Mouse (Mus musculus) cerebellum, postnatal 10 days (tissue): Measurements from ENCODE around the gene Mgam.
A peak's percentile ranks its signal among the peaks of the same experiment; 100 is the strongest.
"Not testable (repeated sequence)": the region's sequence is repeated elsewhere in the genome, so short reads cannot be mapped to it uniquely, and the experiment has no call there.

Experiments used
- DNase-seq, 2 experiments: peaks; one replicate each; pipeline ENCODE4 v3.0.0; 2021; ENCODE audit warnings: mixed read lengths in 2 of 2

Mgam gene

GRCm38 (mm10) chr6:40628406-40629000 is at the start of gene Mgam:
TSS of gene Mgam (plus strand) at chr6:40628831.
- no peak for DNase-seq

GRCm38 (mm10) chr6:40584336-40584735 is 44.3 kb upstream of the Mgam start:
- DNase-seq = peak in 1 of 2 experiments; percentile 13

- DNase-seq = no peak
Observed at GRCm38 (mm10) chr6:40585645-40586044, 43.0 kb upstream of the Mgam start, which contains the start of gene Clec5a. TSS of gene Clec5a (minus strand) at chr6:40585821.

DNA sequence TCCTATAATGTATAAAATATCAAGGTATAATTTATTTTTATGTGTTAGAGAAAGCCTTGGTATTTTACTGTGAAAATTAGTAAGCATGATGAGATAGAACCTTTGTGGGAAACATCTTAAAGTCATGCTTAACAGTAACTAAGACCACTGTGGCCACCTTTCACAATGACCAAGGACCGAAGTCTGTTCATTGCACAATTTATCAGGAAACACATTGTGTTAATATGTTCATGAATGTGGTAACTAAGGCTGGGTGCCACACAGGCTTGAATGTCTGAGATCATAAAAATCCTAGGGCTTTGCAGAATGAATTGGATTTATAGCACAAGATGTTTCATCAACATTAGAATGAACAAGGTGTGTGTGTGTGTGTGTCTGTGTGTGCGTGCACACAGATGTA is 40.3 kb upstream of the Mgam start:
- DNase-seq = no peak

DNA sequence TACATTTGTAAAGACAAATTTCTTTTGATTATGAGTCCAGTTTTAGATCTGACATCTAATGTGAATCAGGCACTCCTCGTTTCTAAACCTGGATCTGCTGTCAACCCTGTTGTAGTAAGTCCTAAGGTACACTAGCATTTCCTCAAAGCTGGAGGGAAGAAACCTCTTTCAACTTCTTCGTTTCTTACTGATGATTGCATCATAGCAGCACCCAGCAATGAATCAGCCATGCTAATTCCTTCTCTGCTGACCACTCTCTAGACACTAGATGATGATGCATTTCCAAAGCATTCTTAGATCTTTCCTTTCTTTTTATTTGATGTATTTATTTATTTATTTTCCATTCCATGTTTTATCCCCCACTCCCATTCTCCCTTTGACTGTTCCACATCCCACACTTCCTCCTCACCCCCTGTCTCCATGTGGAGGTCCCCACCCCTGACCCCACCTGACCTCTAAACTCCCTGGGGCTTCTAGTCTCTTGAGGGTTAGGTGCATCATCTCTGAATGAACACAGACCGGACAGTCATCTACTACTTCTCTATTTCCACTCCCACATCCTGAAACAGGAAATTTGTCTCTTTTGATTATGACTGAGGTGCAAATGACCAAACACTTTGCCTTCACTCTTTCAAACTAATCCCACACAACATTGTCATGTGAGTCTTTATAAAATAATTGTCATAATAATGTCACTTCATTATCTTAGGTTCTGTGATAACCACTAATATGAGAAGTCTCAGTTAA is 33.7 kb upstream of the Mgam start:
- DNase-seq = no peak

GRCm38 (mm10) chr6:40598546-40598945 is 30.1 kb upstream of the Mgam start:
- peak; percentile 10 to 19 for DNase-seq

- peak; percentile 73 for DNase-seq
Observed at GRCm38 (mm10) chr6:40607431-40607830, 21.2 kb upstream of the Mgam start.

- peak; percentile 49 to 62 for DNase-seq
Observed at GRCm38 (mm10) chr6:40610244-40610643, 18.4 kb upstream of the Mgam start.

DNA sequence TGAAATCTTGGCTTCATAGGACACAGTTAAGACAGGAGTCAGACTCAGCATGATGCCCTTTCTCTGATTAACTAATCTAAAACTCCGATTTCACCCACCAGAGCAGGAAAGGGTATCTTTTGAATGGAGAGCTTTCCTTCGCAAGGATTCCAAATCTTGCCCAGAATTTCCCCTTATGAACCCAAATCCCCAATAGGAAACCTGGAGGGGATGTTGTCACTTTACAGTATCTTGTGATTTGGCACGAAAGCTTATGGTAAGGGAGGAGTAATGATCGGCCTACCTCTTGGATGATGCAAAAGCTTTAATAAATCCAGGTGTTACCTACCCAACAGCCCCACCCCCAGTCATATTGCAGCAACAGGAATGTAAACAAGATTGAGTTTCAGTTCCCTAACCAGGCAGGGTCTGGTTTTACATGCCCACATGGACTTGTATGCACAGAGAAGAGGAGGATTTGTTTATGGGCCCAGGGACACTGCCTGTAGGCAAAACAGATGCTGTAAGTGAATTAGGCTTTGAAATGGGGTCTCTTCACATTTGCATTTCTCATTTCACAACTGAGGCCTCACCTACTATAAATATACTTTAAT is 15.3 kb upstream of the Mgam start, which contains the start of gene Tas2r138:
TSS of gene Tas2r138 (minus strand) at position 51 of the 593 bp plus-strand sequence.
- DNase-seq = no peak

GRCm38 (mm10) chr6:40617965-40618364 is 10.7 kb upstream of the Mgam start:
- peak; percentile 85 to 88 for DNase-seq

DNA sequence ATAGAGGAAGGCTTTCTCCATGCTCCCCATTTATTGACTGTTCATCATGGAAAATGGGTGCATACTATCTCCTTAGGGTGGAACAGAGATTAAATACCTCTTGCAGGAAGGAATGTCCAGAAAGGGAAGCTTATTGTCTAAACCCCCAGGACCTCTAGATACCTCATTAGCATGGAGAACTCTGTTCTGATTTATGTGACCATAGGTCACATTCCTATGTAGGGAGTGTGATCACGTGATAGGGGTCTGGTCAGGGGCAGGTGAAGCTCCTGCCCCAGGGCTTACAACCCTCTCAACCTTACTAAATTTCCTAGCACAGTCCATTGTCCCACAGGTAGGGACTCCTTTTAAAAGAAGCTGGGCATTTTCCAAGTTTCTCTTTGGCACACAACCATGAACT is 2.5 kb upstream of the Mgam start:
- DNase-seq = no peak

- DNase-seq = no peak
Observed at GRCm38 (mm10) chr6:40634640-40635071, 6.0 kb downstream of the Mgam start.

- no peak for DNase-seq
Observed at GRCm38 (mm10) chr6:40635559-40635958, 6.9 kb downstream of the Mgam start.

DNA sequence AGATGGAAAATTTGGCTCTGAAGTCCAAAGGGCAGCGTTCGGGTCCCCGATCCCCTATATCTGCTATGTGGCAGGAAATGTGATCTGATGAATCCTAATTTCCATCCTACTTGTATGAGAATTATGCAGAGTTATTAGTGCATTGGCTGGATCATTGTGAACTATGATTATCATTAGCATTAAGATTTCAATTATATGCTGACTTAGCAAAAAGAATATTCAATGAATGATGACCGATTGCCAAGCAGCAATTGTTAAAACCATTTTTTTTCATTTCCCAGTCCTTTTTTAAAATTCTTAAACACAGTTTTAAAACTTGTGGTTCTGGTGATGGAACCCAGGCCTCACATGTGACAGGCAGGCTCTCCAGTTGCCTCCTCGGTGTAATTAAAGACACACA is 9.1 kb downstream of the Mgam start:
- no peak for DNase-seq

GRCm38 (mm10) chr6:40640710-40641538 is 12.3 kb downstream of the Mgam start:
- DNase-seq = no peak

- DNase-seq = no peak
Observed at GRCm38 (mm10) chr6:40645701-40646100, 17.1 kb downstream of the Mgam start.

GRCm38 (mm10) chr6:40650953-40651352 is 22.3 kb downstream of the Mgam start:
- DNase-seq = no peak

GRCm38 (mm10) chr6:40660930-40661329 is 32.3 kb downstream of the Mgam start:
- no peak for DNase-seq

- DNase-seq = peak; percentile 67 to 86
Observed at GRCm38 (mm10) chr6:40689180-40689579, 60.5 kb downstream of the Mgam start.

DNA sequence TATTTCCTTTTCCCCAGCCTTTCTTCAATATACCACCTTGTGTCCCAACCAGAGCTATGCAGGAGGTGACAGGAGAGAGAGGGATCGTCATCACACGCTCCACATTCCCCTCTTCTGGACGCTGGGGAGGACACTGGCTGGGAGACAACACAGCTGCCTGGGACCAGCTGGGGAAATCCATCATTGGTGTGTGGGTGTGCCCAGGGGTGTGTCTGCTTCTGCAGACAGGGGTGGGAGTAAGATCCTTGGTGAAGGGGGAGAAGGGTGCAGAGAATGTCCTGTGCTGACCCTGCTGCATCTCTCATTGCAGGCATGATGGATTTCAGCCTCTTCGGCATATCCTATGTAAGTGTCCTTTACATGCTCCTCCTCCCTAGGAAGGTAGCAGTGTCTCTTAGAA is 63.4 kb downstream of the Mgam start:
- DNase-seq = not testable (repeated sequence)

DNA sequence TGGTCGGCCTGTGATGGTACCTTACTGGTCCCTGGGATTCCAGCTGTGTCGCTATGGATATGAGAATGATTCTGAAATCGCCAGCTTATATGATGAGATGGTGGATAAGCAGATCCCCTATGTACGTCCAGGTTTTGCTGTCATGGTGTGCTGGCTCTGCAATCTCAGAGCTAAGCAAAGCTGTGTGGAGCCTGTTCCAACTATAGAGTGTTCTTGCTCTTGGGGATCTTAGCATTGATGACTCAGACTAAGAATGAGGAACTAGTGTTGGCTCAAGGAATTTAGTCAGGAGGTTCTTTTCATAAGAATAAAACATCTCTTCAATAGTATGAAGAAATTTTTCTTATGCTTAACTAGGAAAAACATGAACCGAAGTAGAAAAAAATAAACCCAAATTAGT is 84.9 kb downstream of the Mgam start:
- not testable (repeated sequence) for DNase-seq

DNA sequence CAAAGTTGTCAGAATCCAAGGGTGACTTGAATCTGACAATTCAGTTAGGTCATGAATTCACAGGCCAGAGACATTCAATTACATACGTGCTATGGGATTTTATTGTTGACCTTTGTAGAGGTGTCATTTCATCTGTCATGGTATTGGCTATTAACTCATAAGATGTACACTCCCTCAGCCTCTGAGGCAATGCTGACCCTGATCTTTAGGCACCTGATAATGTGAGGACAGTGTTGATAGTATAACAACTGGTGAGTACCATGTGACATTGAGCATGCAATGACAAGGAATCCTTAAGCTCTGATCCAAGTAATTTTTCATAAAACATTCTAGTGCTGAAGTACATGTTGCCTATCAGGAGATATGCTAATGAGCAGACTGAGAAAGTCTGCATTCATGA is 87.1 kb downstream of the Mgam start:
- DNase-seq = no peak

GRCm38 (mm10) chr6:40728506-40728905 is 99.9 kb downstream of the Mgam start:
- DNase-seq = not testable (repeated sequence)
